Mouse (Mus musculus) urinary bladder, postnatal 25 days (tissue): Measurements from ENCODE around the gene Hnrnpd.

Experiments used
- DNase-seq: peaks from one replicate; pipeline ENCODE4 v3.0.0; 2022; ENCODE audit warnings: low spot score

Hnrnpd gene

DNA sequence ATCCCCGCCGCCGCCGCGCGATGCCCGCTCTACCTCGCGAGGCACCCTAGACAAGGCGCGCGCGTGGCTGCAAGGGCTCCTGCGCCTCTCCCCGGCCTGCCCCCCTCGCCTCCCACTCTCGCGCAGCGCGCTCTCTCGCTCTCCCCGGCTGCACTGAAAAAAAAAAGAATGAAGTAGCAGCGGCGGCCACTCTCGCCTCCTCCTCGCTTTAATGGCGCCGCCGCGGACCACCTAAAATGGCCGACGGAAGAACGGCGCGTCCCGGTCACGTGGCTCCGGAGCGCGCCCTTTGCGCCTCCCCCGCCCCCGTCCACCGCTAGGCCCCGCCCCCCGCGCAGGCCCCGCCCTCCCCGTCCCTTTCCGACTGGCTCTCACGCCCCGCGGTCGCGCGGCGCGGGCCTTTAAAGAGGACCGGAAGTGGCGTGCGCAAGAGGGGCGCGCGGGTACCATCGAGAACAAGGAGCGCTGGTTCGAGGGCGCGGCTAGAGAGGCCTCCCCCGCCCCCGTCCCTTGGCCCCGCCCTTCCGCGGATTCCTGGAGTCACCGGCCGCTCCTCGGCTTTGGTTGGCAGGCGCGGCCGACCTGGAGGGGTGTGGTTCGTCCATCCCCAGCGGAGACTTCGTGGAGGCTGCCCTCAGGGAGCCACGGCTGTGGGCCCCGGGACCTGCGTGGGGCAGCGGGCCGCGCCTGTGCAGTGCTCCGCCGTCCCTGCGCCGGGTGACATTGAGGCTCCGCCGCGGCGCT is at the start of gene Hnrnpd, which contains the start of gene 4930524J08Rik:
Hnrnpd (minus strand) TSS at position 240 of the 744 bp plus-strand sequence.
4930524J08Rik (plus strand) TSS at position 363 of the 744 bp plus-strand sequence.
- peak; percentile 83 for DNase-seq

DNA sequence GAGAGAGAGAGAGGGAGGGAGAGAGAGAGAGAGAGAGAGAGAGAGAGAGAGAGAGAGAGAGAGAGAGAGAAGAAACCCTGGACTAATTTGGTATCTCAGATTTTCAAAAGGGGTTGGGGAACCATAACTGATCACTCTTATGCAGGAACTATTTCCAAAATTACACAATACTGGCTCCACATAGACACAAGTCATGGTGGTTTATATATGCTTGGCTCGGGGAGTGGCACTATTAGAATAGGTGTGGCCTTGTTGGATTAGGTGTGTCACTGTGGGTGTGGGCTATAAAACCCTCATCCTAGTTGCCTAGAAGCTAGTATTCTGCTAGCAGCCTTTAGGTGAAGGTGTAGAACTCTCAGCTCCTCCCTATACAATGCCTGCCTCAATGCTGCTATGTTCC is 46.1 kb upstream of the Hnrnpd start:
- DNase-seq = no peak

DNA sequence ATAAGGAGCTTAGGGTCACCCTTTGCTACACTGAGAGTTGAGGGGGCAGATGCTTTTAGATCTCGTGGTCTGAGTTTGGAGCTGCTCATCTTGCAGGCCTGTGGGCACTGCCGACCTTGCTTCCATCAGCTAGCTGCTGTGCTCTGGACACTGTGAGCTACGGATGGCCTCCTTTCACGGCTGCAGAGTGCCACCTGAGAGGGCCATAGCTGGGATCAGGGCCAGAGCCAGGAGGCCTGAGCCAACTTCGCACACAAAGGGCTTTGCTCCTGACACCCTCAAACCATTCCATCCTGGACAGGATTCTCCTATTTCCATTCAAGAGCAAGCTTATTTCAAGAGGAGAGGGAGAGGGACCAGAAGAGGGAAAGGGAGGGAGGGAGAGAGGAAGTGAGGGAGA is 45.7 kb upstream of the Hnrnpd start:
- DNase-seq = no peak

DNA sequence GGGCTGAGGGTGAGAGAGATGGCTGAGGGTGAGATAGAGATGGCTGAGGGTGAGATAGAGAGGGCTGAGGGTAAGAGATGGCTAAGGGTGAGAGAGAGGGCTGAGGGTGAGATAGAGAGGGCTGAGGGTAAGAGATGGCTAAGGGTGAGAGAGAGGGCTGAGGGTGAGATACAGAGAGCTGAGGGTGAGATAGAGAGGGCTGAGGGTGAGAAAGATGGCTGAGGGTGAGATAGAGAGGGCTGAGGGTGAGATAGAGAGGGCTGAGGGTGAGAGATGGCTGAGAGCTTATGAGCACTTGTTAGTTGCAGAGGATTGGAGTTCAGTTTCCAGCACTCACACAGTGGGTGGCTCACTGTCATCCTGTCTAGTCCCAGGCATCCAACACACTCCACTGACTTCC is 41.4 kb upstream of the Hnrnpd start:
- no peak for DNase-seq

DNA sequence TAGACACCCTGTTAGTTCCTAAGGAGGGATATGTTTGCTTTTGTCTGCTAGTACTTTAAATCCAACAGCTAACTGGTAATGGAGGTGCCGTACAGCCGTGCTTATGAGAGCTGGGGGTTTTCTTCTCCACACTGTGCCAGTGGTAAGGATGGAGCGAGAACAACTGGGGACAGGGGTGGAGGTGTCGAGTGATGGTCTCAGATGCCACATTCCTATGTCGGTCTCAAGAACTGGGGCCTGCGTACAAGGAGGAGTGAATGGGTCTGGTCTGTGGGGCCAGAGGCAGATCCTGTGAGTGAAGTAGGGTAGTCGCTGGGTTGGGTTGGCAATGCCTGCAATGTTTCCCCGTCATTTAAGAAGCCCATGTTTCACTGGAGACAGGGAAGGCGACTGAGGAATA is 33.9 kb upstream of the Hnrnpd start:
- DNase-seq = no peak

DNA sequence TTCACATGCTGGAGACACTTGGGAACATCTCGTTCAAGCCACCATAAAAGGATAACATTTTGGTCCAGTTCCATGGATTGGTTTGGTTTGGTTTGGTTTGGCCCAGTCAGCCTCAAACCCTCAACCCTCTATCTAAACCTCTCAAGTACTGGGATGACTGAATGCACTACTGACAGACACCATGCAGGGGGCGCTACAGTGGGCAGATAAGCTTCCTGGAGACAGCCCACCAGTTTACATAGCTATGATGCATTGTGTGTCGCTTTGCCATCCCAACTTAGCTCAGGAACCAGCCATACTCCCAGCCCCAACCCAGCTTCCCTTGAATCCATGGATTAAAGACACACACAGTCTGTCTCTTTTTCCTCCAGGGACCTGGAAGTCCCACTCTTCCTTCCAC is 29.7 kb upstream of the Hnrnpd start:
- no peak for DNase-seq

DNA sequence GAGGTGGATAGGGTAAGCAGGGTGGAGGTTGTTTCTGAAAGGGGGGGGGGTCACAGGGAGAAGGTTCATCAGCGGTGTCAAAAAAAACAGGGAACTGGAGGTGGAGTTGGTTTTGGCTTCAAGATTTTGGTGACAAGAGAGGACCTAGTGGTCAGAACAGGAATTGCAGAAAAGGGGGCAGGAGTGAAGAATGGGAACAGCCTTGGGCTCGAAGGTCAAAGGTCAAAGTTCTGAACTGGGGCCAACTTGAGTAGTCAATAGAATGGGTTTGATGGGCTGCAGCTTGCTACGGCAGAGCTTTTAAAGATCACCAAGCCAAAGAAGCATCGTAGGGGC is 28.3 kb upstream of the Hnrnpd start:
- DNase-seq = no peak

DNA sequence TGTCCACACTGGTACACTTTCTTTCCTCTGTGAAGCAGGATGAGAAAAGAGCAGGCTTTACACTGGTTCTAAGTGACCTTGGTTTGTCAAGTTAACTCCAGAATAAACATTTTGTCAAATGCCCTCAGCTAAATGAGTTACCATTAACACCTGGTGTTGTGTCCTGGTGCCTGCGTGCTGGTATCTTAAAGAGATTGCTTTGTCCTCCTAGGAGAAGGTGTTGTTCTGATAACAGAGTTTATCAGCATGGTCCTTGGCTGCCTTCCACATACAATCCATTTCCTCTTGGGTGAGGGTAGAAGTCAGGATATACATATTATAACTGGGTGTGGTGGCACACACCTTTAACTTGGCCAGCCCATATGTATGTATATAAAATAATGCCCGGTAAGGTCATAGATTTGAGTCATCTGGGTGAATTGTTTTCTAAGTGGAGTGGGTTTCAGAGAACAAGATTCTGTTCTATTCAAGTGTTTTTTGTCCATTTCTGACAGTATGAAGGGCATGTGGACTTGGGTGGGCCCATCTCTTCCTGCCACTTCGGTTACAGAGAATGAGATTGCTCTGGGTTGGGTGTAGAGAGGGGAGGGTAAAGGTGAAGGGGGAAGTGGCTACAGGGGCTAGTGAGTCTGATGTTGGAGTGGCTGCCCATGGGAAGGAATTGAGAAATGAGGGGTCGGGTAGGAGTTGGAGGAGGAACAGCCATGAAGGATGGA is 27.7 kb upstream of the Hnrnpd start:
- DNase-seq = no peak

DNA sequence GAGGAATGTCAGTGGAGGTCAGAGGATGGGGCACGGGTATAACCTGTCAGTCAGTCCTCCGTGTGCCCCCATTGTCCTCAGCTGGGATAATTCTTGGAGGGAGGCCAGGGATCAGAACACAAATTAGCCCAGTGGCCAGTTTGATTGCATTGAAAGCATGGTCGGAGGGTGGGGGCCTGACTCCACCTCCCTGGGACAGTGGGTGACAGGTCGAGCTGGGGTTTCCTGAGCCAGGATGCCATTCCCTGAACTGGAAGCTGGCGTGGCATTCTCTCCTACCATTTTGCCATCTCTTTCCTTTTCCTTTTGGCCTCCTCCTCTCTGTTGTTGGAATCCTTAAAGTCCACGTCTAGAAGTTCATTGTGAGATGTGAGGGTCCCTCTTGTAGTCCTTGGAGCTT is 27.2 kb upstream of the Hnrnpd start:
- no peak for DNase-seq

DNA sequence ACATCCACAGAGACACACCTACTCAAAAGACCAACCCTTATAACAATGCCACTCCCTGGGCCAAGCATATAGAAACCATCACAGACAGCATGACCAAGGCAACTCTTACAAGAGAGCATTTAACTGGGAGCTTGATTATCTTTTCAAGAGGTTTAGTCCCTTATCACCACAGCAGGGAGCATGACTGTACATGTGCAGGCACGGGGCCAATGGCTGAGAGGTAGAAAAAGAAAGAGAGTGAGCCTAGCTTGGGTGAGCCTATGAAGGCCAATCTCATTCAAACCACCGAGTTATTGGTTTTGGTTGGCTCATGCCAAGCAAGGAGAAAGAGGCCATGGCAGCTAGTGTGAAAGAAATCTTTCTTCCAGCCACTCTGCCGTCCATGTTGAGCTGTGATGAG is 26.7 kb upstream of the Hnrnpd start:
- DNase-seq = no peak

DNA sequence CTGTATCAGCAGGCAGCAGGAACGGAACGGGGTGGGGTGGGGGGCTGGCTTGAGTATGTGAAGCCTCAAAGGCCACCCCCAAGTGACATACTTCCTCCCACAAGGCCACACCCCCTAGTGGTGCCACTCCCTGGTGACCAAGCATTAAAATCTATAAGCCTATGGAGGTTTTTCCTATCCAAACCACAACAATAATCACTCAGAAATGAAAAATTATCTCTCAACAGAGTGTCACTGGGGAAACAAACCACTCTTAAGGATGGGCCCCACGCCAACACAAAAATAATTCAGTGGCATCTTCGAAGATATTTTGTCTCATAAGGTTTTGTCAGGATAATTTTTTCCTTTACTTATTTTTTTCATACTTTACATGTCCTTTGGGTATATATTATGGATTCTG is 25.2 kb upstream of the Hnrnpd start:
- no peak for DNase-seq

DNA sequence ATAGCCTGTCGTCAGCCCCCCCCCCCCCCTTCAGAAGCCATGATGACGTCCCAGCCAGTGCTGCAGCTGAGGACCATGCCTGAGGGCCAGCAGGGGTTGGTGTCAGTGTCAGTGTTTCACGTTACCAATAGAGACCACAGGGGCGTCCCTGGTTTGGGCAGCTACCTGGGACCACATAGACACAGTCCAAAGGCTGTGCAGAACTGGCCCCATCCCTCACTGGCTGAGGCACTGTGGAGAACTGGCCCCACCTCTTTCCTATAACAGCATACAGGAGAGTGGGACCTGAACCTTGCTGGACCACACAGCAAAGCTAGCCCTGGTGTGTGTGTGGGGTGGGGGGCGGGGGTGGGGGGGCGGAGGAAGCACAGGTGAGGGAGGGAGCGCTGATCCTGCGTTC is 21.8 kb upstream of the Hnrnpd start:
- no peak for DNase-seq

DNA sequence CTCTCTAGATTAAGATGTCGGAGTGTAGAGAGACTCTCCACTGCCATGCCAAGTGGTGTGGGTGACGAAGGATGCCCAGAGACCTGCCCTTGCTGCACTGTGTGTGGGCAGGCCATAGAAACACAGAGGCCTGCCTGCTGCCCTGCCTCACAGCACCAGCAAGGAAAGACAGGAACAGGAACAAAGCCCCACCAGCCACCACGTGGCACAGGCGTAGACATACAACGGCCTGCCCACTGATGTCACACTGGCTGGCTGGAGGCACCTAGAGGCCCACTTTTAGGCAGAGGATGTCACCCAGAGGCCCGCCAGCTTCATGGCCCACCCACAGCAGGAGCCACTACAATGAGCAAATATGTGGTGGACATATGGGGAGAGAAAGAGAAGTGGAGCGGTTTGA is 21.3 kb upstream of the Hnrnpd start:
- DNase-seq = no peak

DNA sequence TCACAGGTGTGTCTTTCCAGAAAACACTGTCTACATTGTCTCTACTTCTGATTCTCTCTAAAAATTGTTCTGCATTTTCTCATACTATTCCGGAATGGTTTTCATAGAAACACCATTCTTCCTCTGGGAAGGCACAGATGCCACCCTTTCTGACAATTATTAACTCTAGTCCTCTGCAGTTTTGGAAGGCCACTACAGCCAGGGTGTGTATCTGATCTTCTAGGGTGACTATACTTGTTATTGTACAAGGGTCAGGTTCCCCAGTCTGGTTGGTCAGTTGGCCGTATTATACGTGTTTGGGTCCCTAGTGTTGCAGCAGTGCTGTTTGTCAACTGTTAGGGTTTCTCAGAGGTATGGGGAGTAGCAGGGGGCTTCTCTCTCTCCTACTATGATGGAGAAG is 15.9 kb upstream of the Hnrnpd start:
- no peak for DNase-seq

DNA sequence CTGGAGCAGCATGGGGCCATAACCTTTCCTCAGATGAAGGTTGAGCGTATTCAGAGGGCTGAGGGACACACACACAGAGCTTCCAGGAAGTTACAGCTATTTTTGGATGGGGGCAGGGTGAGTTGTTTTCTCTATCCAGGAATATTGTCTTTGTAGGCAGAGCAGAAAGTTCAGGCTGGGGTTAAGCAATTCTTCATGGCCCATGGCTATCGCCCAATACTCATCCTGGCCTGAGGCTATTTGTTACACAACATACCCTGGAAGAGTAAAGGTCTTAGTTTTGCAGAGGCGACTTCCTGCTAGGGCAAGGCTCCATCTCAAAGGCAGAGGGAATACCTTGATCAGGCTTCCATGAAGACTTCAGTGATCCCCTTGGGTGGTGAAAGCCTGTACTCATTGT is 15.4 kb upstream of the Hnrnpd start:
- DNase-seq = no peak

DNA sequence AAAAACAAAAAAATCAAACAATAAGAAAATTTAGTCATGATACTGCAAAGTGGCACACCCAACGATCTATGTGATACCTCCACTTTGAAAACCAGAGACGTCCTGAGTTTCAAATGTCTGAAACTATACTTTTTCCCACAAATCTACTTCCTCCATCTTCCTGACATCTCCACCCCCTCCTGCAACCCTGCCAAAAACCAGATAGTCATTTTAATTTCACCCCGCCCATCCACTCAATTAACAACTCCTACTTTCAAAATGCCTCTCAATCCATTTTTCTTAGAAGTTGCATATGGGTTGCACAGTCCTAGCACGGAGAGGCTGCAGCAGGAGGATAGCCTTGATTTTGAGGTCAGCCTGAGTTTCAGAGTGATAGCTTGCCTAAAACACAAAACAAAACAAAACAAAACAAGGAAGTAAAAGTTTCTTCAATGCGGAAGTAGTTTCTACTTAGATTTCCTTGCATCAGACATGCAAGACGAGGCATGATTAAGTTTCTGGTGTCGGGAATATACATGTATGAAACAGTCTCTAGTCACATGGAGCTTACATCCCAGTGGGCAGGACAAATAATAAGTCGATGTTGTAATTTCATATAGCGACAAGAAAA is 4.8 kb upstream of the Hnrnpd start:
- DNase-seq = no peak

DNA sequence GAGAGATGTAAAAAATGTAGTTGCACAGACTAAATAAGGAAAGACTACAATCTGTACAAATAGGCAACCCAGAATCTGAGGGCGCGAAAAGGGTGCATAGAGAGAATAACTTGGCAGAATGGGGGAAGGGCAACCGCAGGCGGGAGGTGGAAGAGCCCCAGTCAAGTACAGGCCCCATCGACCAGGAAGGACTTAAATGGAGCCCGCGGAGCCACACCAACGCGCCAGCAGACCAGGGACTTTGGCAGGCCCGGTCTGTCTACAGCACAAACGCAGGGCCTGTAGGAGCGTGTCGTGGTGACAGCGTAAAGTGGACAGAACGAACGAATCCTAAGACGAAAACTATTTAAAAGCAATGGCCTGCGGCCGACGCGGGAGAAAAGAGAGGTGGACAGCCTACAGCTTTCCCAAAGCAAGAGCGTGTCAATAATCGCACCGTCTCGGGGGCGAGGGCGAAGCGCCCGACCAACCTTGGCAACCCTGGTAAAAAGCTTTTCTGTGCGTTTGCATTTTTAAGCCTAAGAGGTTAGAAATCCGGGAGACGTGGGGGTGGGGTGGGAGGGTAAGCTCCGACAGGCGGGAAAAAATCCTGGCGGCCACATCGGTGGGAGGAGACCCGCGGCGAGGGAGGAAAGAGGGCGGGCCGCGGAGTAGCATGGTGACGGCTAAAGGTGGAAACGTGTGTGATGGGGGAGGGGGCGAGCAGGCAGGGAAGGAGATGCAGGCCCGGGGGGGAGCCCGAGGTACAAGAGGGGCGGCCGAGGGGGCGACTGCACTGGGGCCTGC is 1.0 kb downstream of the Hnrnpd start:
- peak; percentile 80 for DNase-seq

DNA sequence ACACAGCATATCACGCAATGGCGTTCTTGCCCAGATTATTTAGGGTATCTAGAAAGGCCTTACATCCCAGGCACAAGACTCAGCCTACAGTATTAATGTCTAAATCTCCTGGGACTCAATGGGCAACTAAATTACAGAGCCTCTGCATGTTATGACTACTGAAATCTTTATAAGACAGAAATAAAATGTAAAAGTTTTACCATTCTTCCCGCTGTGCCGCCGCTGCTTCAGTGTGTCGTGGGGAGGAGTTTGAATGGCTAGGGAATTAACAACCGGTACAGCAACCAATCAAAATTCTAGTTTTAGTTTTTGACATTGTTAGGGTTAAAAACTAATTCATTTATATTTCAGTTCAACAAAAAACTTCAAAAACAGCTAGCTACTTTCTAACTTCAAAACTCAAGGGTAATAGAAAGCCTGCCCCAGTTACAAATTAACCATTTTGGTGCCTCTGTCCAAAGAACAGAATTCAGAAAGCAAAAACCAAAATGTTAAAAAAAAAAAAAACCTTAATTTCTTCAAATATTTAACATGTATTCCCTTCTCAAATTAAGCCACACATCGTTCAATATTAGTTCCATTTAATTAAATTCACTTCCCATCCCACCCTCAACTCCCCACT is 2.3 kb downstream of the Hnrnpd start:
- no peak for DNase-seq

DNA sequence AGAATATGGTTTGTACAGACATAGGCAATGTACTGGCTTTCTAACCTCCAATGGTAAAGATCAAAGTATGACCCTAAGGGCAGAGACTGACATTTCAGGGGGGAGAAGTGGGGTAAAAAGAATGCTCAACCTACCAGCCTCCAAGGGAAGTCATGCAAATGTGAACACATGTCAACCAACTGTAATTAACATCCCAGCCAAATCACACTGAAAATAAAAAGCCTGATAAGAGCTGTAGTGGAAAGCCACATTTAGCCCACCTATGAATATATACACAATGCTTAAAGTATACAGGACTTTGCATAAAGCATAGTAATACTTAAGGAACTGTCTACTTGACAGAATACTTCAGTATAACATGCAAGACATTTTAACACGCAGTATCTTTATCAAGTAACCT is 3.0 kb downstream of the Hnrnpd start:
- no peak for DNase-seq

DNA sequence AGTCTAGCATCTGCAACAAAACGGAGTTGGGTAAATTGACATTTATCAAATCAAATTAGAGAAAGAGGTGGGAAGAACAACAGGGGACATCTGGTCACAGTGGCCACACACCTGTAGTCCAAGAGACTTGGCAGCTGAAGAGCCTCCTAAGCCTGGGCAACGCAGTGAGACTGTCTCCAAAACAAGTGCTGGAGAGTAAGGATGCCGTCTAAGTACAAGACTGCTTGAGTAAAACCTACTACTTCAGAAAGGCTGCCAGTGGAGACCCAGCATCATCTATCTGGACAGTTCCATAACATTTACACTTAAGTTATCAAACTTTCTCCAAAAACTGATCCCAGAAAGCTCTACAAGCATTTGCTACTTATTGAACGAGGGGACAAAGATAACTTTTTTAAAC is 3.7 kb downstream of the Hnrnpd start:
- DNase-seq = no peak

DNA sequence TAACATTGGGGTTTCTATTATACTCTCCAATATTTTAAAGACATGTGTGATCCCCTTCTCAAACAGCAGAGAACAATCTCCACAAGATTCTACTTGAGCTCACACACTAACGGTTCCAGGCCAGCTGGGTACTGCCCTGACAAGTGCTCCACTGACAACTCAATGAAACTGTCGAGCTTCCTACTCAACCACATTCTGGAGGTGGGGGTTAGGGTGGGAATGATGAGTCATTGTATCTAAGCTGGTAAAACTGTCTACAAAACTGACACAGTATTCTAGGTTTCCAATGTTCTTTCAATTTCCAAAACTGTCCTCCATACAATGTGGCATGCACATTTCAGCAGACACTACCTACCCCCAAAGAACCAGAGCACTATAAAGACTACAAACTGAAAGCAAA is 4.8 kb downstream of the Hnrnpd start:
- no peak for DNase-seq

DNA sequence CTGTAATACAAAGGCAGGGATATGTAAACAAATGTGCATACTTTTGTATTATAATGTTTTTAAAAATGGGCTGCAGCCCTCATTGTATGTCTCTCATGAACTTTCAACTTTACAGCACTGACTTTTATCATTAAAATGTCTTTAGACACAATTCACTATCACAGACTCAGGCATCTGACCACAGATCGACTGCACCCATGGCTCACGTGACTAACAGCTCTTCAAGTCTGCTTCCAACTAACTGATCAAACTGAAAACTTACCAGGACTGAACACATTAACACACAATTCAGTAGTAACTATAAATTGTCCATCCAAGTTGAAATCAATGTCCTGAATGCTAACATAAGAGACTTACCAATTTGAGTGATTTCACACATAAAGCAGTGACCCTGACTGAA is 18.8 kb downstream of the Hnrnpd start:
- DNase-seq = no peak
